Mouse (Mus musculus) ovary, postnatal 10 days (tissue): ENCODE data around the gene Cyp2c69.
"Not testable (repeated sequence)": the region's sequence is repeated elsewhere in the genome, so short reads cannot be mapped to it uniquely, and the experiment has no call there.

Source experiments
- DNase-seq: peaks from one replicate; pipeline ENCODE4 v3.0.0; 2022; ENCODE audit warnings: low spot score

Gene Cyp2c69

DNA sequence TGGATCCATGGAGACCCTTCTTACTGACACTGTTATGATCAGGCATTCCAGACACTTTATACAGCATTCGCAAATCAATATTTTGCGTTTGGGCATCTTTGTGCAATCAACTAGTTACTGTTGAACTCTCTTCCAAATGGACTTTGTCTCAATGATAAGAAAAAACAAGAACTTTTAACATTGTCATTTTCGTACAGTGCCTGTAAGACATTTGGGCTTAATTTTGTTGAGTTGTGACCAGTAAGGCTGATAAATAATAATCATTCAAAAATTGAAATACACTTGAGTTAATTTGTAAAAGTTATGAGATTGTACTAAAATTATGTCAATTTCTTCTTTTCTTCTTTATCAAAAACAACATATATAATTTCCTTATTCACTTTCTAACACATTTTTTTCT, at the start of gene Cyp2c69:
Gene Cyp2c69, minus strand, starts transcription at position 101 of the 400 bp plus-strand sequence.
- not testable (repeated sequence) for DNase-seq

DNA sequence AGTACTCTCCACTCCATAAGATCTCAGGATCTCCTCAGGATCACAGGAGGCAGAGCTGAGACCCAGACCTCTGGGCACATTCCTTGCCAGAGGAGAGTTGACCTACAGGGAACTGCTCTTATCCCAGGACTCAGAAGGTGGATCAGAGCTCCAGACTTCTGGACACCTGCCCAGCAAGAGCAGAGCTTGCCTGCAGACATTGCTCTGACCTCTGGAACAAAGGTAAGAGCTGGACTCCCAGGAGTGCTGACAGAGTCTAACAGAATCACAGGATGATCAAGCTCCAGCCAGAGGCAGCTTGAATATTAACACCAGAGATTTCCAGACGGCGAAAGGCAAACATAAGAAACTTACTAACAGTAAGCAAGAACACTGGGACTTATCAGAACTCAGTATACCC, 48.8 kb upstream of the Cyp2c69 start:
- DNase-seq: no peak

DNA sequence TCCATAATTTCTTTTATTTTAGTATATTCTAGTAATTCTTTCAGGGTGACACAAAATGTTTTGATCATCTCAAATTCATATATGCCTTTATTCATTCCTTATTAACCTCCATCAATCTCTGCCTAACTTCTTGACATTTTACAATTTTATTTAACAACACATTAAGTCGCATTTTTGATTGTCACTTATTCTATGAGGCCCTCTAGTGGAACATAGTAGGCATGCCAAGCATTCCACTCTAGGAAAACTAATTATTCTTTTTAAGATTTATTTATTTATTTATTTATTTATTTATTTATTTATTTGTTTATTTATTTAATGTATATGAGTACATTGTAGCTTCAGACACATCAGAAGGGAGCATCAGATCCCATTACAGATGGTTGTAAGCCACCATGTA, 43.4 kb upstream of the Cyp2c69 start:
- DNase-seq: no peak

DNA sequence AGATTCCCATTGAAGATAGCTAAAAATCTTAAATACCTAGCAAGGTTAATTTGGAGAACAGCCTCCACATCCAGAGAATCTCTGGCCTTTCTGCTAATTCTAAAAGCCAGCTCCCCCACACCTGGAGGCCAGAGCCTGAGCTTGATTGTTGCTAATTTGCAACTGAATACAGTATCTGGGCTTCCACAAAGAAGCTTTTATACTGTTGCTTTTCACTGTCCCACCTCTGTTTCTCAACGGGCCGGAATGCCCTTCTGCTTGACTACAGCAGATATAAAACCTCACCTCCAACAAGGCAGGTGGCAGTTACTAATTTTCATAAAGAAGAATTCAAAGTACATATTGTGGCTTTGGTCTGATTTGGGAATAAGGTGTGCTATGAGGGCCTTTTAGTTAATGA, 15.1 kb upstream of the Cyp2c69 start:
- no peak for DNase-seq

DNA sequence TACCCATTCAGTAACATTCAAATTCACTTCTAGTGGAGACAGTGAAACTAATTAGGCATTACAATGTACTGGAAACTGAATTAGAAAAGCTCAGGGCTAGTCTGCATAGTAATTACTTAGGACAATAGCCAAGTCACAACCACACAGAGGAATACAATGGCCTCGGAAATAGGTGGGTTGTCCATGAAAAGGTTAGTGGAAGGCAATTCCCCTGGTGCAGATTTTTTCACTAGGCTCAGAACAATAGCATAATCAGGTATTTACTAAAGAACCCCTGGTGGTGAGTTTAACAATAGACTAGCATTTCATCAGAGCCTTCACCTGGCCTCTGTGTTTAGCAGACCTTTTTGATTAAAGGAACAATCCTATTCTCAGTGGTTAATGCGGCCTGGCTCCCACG, 3.5 kb upstream of the Cyp2c69 start:
- not testable (repeated sequence) for DNase-seq

DNA sequence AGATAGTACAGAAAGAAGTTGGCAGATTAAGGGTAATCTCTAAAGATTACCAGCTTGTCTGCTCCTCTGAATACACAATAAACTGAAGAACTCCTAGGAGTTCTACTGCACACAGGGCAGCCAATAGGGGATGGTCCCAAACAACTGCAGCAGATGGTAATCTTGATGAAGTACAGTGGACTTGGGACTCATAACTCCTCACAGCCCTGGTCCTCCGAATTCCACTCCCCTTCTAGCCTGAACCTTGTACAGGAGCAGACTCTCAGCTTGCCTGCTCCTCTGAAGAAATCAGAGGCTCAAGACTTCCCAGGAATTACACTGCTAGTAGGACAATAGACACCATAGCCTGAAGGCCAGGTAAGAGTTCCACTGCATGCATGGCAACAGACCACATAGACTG, 20.5 kb downstream of the Cyp2c69 start:
- no peak for DNase-seq

DNA sequence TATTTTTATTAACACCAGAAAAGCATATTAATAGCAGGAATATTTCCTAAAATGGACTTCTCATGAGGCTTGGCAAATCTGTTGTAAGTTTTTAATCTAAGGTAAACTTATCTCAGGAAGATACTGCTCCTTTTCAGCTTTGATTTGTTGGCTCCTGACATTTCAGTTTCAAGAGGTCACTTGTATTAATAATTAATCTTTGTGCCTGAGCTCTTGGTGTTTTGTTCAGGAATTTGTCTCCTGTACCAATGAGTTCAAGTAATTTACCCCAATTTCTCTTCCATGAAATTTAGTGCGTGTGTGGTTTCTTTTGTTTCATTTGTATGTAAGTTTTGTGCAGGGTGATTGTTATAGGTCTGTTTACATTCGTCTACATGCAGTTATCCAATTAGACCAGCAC, 65.7 kb downstream of the Cyp2c69 start:
- not testable (repeated sequence) for DNase-seq

DNA sequence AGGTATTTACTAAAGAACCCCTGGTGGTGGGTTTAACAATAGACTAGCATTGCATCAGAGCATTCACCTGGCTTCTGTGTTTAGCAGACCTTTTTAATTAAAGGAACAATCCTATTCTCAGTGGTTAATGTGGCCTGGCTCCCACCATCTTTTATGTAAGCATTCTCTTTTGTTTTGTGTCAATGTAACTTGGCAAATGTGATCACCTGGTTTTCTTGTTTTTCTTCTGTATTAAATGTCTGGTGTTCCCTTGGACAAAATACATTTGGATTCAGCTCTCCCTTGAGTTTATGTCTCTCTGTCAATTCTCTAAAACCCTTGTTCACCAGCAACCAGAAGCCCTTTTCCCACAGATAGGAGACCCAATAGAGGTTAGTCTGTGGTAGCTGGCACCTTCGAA, 70.2 kb downstream of the Cyp2c69 start:
- not testable (repeated sequence) for DNase-seq

DNA sequence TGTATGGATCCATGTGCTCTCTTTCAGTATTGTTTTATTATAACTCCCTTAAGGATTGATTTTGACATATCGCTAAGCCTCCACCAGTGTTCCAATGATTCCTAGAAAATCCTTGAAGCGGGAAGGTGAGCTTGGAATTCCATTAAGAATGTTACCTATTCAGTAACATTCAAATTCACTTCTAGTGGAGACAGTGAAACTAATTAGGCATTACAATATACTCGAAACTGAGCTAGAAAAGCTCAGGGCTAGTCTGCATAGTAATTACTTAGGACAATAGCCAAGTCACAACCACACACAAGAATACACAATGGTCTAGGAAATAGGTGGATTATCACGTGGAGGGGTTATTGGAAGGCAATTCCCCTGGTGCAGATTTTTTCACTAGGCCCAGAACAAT, 70.6 kb downstream of the Cyp2c69 start:
- DNase-seq: not testable (repeated sequence)

DNA sequence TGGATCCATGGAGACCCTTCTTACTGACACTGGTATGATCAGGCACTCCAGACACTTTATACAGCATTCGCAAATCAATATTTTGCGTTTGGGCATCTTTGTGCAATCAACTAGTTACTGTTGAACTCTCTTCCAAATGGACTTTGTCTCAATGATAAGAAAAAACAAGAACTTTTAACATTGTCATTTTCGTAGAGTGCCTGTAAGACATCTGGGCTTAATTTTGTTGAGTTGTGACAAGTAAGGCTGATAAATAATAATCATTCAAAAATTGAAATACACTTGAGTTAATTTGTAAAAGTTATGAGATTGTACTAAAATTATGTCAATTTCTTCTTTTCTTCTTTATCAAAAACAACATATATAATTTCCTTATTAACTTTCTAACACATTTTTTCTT, 73.9 kb downstream of the Cyp2c69 start, which contains the start of gene Cyp2c40:
Gene Cyp2c40, minus strand, starts transcription at position 101 of the 400 bp plus-strand sequence.
- not testable (repeated sequence) for DNase-seq
